Mouse (Mus musculus) right cerebral cortex, adult 18-20 months (tissue): ENCODE data around the gene 1700013G24Rik.

ENCODE experiments used
- DNase-seq: peaks from one replicate; pipeline ENCODE4 v3.0.0; 2022; ENCODE audit warnings: mixed read lengths

The 1700013G24Rik gene

DNA sequence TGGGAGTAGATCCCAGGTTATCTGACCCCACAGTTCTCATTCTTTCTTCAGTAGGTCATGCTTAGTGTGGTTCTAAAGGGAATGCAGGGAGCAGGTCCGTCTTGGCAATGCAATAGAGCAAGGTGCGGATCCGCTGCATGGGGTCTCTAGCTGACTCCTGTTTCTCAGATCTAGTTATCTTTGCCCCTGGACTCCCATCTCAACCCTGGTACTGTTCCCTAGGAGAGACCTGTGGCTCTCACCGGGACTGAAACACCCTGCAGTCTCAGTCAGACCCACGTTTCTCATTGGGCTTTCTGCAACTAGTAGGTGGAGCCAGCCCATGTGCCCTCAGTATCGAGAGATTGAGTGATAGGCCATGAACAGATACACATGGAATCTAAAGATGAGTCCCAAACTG, 24.5 kb downstream of the 1700013G24Rik start:
- no peak for DNase-seq

DNA sequence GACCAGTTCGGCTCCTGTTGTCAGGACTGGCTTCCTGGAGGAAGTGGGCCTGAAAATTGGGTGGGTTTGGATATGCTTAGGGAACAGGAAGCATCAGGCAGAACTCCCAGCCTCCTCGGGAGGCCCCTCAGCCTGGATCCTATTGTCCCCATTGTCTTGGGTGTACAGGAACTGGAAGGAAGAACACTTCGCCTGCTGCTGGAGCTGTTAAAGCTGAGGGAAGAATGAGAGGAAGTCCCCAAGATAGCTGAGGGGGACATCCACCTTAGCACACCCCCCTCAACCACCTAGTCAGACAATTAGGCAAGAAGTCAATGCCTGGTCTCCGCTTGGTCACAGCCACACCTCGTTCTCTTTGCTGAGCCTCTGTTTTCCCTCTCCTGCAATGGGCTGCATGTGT, 25.2 kb downstream of the 1700013G24Rik start:
- DNase-seq: no peak

- DNase-seq: no peak
Observed at GRCm38 (mm10) chr4:137479757-137480156, 26.7 kb downstream of the 1700013G24Rik start.

DNA sequence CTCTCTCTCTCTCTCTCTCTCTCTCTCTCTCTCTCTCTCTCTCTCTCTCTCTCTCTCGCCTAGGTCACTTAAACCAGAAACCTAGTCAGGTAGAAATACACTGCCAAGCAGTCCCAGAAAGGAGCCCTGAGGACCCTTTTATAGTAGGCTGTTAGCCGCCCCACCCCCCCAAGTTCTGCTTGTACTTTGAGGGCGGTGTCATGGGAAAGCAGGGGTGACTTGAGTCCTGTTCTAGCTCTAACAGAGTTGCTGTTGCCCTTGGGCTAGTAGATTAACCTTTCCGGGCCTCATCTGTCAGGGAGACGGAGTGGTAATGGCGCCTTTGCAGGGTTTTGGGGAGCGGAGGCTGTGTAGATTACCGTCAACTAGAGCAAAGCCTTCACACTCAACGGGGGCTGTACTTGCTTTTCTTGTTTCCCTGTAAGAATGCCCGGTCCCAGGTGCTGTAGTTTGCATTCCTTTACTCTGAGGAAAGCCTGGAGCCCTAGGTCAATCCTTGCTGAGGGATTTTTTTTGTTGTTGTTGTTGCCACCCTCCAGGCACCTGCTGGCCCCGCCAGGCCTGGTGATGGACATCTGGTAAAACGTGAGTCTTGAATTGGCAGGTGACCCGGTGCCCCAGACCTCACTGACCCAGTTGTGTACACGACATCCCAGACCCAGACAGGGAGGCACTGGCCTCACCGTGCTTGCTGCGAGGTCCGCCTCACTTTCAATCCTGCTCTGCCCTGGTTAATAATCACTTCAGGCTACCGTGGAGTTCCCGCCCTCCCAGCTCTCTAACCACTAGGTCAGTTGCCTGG, 27.3 kb downstream of the 1700013G24Rik start:
- DNase-seq: no peak

- DNase-seq: no peak
Observed at GRCm38 (mm10) chr4:137480993-137481340, 27.9 kb downstream of the 1700013G24Rik start.

DNA sequence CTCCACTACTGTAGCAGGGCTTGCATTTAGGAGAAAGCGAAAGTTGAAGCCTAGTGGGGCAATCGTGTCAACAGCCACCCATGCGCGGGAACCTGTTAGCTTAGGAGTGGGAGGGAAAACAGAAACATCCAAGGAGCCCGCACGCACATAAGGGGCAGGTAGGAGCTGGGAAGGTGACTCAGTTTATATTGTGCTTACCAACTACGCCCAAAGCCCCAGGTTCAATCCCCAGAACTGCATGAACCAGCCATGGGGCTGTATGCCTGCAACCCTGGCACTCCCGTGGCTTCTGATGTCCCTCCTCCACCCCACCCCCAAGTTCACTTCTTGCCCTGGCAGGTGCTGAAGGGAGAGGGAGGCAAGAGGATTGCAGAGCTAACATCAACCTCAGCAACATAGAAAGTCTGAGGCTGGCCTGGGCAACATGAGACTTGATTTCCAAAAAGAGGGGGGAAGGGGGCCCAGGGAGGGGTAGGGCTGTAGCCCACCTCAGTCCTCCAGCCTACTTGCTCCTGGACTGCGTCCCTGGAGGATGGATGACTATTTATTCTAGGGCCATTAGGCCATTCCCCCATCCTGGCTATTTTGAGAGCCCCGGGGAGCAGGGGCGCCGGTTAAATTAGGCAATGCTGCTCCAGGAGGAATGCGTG, 28.4 kb downstream of the 1700013G24Rik start:
- no peak for DNase-seq

- DNase-seq: no peak
Observed at GRCm38 (mm10) chr4:137483871-137484270, 30.8 kb downstream of the 1700013G24Rik start.

GRCm38 (mm10) chr4:137484586-137484985, 31.5 kb downstream of the 1700013G24Rik start:
- no peak for DNase-seq

GRCm38 (mm10) chr4:137485258-137485960, 32.3 kb downstream of the 1700013G24Rik start:
- DNase-seq: no peak

DNA sequence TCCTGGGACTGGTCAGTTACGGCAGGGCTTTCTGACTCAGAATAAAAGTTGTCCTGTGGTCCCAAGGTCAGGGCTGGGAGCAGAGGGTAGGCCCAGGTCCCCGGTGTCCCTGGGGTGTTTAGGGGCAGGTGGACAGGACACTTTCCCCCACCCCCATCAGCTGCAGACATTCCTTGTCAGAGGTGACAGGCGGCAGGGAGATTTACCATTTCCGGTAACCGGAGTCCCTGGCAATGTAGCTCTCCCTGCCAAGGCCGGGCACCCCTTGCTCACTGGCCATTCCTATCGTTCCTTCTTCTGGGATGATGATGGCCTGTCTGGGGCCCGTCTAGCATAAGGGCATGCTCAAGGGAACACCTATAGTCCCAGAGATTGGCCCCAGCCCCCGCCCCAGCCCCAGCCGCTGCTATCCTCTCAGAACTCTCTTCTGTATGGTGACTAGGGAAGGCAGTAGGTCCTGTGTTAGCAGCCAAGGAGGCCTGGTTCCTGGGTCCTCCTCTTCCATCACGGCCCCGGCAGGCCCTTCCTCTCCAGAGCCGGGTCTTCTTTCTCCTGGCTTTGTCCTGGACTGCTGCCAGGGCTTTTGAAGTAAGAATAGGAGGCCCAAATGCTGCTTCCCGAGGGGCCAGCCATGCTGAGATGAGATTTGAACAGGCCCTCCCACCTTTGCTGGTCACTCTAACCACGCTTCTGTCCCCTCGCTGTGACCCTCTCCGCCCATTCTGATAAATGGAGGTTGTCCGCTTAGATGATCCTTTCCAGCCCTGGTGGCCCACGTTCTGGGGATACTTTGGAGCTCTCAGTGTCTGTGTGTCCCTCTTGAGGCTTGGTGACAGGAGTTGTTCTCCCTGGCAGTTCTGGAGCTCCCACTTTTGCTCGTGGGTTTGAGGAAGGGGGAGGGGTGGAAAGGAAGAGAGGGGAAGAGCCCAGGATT, 33.3 kb downstream of the 1700013G24Rik start:
- DNase-seq: no peak

DNA sequence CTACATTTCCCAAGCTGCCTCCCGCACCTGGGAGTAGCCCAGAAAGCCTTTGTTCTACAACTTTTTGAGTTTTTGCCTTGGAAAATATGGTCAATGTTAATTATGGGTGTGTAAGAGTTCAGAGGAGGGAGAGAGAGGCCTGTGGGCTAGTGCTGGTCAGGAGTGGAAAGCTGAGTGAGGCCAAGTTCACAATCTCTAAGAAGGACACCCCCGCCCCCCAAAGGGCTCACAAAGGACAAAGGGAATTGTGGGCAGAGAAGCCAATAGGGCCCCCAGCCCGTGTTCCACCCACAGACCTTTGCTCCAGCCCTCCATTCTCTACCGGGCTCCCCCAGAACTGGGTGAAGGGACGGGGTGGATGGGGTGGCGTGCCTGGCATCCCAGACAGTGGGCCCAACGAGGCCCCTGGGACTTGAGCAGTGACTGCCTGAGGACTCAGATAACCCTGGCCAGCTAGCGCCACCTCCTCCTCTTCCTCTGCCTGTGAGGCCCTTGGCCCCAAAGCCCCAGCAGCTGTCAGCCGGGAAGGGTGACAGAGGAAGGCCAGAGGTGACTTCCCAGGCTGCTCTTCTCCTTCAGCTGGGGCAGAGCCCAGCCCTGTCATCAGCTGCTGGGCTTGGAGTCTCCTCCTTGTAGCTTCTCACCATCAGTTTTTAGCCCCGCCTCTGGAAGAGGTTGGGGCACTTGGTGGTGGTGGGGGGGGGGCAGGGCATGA, 34.4 kb downstream of the 1700013G24Rik start:
- DNase-seq: no peak

- no peak for DNase-seq
Observed at GRCm38 (mm10) chr4:137488038-137488437, 35.0 kb downstream of the 1700013G24Rik start.

- no peak for DNase-seq
Observed at GRCm38 (mm10) chr4:137488571-137489303, 35.7 kb downstream of the 1700013G24Rik start.

DNA sequence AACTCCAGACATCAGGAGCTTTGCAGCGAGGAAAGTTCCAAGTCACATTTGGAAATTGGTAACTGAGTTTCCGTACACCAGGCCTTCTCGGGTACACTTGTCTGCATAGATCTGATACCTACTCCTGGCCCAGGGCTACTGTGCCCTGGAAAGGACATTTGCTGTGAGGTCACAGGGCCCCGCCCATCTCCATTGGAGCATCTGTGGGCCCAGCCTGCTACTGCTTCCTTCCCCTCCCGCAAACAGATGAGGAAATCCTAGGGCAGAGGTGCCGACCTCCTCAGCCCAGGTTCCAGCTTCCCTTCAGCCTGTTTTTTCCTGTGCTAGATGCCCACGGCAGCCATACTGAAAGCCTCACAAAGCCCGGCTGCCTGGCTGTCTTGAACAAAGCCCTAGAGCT, 36.9 kb downstream of the 1700013G24Rik start:
- no peak for DNase-seq

- DNase-seq: no peak
Observed at GRCm38 (mm10) chr4:137492563-137492962, 39.5 kb downstream of the 1700013G24Rik start.

DNA sequence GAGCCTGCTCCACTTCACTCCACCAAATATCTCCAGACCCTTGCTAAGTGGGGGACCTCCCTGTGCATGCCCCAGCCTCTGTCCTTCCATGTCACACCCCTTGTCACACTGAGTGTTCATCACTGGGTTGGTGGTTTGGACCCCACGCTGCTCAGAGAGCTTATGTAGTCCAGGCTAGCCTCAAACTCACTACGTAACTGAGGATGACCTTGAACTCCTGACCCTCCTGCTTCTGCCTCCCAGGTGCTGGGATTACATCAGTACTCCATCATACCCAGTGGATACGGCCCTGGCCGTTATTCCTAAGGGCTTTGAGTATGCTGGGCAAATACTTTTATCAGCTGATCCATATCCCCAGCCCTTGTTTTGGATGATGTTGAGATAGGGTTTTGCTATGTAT, 40.1 kb downstream of the 1700013G24Rik start:
- DNase-seq: no peak

- DNase-seq: no peak
Observed at GRCm38 (mm10) chr4:137494751-137495500, 41.8 kb downstream of the 1700013G24Rik start.

GRCm38 (mm10) chr4:137495501-137496100, 42.5 kb downstream of the 1700013G24Rik start:
- no peak for DNase-seq

- DNase-seq: no peak
Observed at GRCm38 (mm10) chr4:137497367-137497766, 44.3 kb downstream of the 1700013G24Rik start.
